Mouse (Mus musculus) heart, adult 8-10 months (tissue): Measurements from ENCODE around the gene Ecm1. TPM values are rescaled to one million over a fixed set of nuclear protein-coding genes. Genes with fewer than 3 reads are reported as not detected.
"Not testable (repeated sequence)": the region's sequence is repeated elsewhere in the genome, so short reads cannot be mapped to it uniquely, and the experiment has no call there.

Source experiments
- DNase-seq: peaks from one replicate; pipeline ENCODE4 v3.0.0; 2022; ENCODE audit warnings: low spot score
- microRNA-seq: library from miRNA; unstranded; fragments of <30 nt; microRNA quantifications from one replicate; pipeline ENCODE4 v1.2.0, GENCODE M21; 2022
- total RNA-seq, 4 experiments: library from RNA; stranded (reverse); gene quantifications; 2 replicates each; pipeline ENCODE4 v1.2.4; 2022

Ecm1 gene
- total RNA-seq, 4 experiments from 2014 or later: 36.6 to 76.5 (median 42.3) TPM

- not testable (repeated sequence) for DNase-seq
Measured at GRCm38 (mm10) chr3:95690552-95690951, 48.8 kb downstream of the Ecm1 start.

GRCm38 (mm10) chr3:95689940-95690339, 49.4 kb downstream of the Ecm1 start:
- no peak for DNase-seq

DNA sequence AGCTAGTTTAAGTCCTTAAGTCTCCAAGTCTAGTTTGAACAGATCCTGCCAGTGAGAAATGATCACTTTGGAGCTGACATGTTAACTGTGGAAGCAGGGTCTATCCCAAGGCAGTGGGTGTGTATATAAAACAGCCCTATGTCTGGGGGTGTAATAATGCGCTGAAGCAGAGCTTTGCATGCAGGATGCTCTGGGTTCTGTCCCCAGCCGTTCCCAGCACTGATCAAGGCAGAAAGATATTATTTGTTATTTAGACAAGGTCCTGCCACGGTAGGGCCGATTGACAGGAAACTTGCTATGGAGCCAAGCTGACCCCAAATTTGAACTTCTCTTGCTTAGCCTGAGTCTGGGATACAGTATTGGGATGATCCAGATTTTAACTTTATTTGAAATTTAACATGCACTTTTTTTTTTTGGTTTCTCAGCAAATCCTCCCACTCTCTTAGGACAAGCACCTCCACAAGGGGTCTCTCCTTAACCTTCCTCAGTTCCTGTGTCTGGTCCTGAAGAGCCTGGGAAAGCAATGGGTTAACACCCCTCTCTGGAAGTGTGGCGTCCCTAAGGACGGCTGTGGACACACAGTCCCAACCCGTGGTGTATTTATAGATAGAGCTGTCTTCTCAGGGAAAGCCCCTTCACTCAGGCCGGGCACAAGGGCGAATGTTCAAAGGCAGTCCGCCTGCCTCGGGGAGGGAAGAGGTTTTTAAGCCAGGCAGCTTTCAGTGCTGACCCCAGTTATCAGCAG, 50.0 kb downstream of the Ecm1 start:
- no peak for DNase-seq

DNA sequence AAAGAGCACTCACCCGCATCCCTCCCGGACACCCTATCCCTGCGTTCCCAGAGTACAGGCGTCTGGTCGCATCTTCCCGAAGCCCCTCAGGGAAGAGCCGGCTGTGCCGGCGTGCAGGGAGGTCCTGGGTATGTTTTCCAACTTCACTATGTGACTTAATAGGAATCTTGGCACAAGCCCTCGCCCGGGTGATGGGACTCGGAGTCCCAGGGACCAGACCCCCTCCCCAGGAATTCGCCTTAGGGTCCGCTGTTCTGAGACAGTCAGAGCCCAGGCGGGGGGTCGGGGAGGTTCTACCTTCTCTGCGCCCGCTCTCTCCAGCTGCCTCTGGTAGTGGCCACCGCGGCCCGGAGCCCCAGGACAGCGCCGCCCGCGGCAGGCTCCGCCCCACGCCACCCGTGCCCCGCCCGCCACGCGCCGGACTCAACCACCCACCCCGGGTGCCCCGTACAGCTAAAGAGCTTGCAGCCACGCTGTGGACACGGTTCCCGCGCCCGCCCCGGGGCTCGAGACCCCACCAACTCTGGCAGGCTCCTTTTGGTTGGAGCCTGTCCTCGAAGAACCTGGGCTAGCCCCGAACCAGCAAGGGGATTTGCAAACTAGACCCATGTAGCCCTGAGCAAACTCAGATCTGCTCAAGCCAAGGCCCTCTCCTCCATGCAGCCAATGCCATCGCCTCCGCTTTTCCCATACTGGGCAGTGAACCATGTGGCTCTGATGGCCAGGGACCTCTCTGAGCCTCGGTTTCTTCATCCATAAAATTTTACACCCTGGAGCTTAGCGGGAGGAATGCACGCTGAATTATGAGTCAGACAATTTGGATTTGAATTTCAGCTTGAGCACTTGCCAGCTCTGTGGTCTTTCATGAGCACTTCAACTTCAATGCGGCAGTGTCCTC, 51.6 kb downstream of the Ecm1 start, which contains the start of gene Adamtsl4:
TSS of gene Adamtsl4 (minus strand) at position 394 of the 898 bp plus-strand sequence.
- peak; percentile 79 for DNase-seq

DNA sequence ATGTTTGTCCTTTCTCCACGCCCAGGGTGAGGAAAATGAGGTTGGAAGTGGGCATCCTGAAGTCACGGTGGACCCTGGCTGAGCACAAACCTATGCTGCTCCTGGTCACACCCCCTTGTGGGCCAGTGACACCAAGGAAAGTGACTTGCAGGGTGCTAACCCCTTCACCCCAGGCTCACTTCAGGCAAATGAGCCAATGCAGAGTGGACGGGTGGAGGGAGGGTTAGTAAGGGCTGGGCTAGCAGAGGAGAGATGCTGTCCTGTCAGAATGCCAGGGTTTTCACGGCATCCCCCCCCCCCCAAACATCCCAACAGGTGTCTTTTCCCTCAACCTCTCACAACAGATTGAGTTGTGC, 52.2 kb downstream of the Ecm1 start:
- DNase-seq: no peak

GRCm38 (mm10) chr3:95686492-95687167, 52.7 kb downstream of the Ecm1 start:
- DNase-seq: no peak

GRCm38 (mm10) chr3:95685701-95686100, 53.7 kb downstream of the Ecm1 start:
- DNase-seq: no peak

- no peak for DNase-seq
Measured at GRCm38 (mm10) chr3:95685301-95685700, 54.1 kb downstream of the Ecm1 start.

- no peak for DNase-seq
Measured at GRCm38 (mm10) chr3:95684846-95685245, 54.5 kb downstream of the Ecm1 start.

Small RNA genes lying within 50 kb of the gene (microRNA-seq; reads per million reads assigned to microRNA genes)
- gene Mir7014: not detected

Other genes starting within 250 kb of the Ecm1 start
- 1 to 10 TPM; 5.3 to 7.9 (median 6.6) TPM for gene Ctsk, start 240.3 kb downstream of the Ecm1 start, total RNA-seq
- 10 to 100 TPM in 2 of 4 experiments, 1 to 10 TPM in 2; 7.8 to 17.5 (median 10.0) TPM for gene Ctss, start 212.8 kb downstream of the Ecm1 start, total RNA-seq
- gene Hormad1, start 179.9 kb downstream of the Ecm1 start, total RNA-seq: not detected
- 10 to 100 TPM; 17.9 to 20.9 (median 19.6) TPM for gene Golph3l, start 150.6 kb downstream of the Ecm1 start, total RNA-seq
- 10 to 100 TPM; 77.2 to 84.9 (median 80.6) TPM for gene Ensa, start 114.6 kb downstream of the Ecm1 start, total RNA-seq
- 100 to 1,000 TPM; 123 to 159 (median 134) TPM for gene Mcl1, start 80.8 kb downstream of the Ecm1 start, total RNA-seq
- gene Adamtsl4, start 51.7 kb downstream of the Ecm1 start, total RNA-seq: 10 to 100 TPM; 35.5 to 60.3 (median 45.4) TPM
- 10 to 100 TPM; 48.1 to 51.8 (median 49.0) TPM for gene Tars2, start 20.6 kb upstream of the Ecm1 start, total RNA-seq
- gene Rprd2, start 79.3 kb upstream of the Ecm1 start, total RNA-seq: 10 to 100 TPM; 39.1 to 47.6 (median 41.0) TPM
- 10 to 100 TPM; 13.9 to 22.5 (median 21.3) TPM for gene Prpf3, start 116.3 kb upstream of the Ecm1 start, total RNA-seq
- gene Mrps21, start 131.9 kb upstream of the Ecm1 start, total RNA-seq: 100 to 1,000 TPM; 312 to 354 (median 350) TPM
- 10 to 100 TPM; 12.0 to 58.8 (median 26.9) TPM for gene Ciart, start 142.7 kb upstream of the Ecm1 start, total RNA-seq
- gene BC028528, start 152.4 kb upstream of the Ecm1 start, total RNA-seq: 10 to 100 TPM in 2 of 4 experiments, 1 to 10 TPM in 2; 6.3 to 12.0 (median 8.4) TPM
- gene Aph1a, start 154.4 kb upstream of the Ecm1 start, total RNA-seq: 100 to 1,000 TPM; 102 to 115 (median 107) TPM
- gene Car14, start 165.1 kb upstream of the Ecm1 start, total RNA-seq: 100 to 1,000 TPM; 170 to 196 (median 181) TPM
- 10 to 100 TPM; 76.7 to 95.7 (median 82.9) TPM for gene Anp32e, start 189.7 kb upstream of the Ecm1 start, total RNA-seq